Mouse (Mus musculus) midbrain, embryonic 11.5 days (tissue): ENCODE measurements at regions not wholly inside any gene's neighbourhood (a gene's known extent, or its start where the extent isn't known, plus 50 kb on each side); places are given as distances from the start of the nearest gene placed in this dataset.

Source experiments
- ATAC-seq: fragments of 200-750 bp; cut with Nextera tagmentation; 2 replicates; pipeline ENCODE4 v1.8.0; 2017; ENCODE audit warnings: moderate TSS enrichment, moderate library complexity; ENCODE audit not compliant: low FRiP score
- DNase-seq: peaks from one replicate; pipeline ENCODE4 v3.0.0; 2015; ENCODE audit warnings: low spot score; ENCODE audit errors: missing footprints
- H3K27ac ChIP-seq: fragments of 300-500 bp; sonication (generic); 2 replicates; pipeline ENCODE4 v1.5.1; 2014; ENCODE audit warnings: low read depth, low read length
- H3K27me3 ChIP-seq: fragments of 300-500 bp; sonication (generic); 2 replicates; pipeline ENCODE4 v1.6.1; 2014; ENCODE audit warnings: mild to moderate bottlenecking, low read length, moderate library complexity, mixed read lengths; ENCODE audit not compliant: control insufficient read depth, insufficient read depth
- H3K36me3 ChIP-seq: fragments of 300-500 bp; sonication (generic); 2 replicates; pipeline ENCODE4 v1.6.1; 2014; ENCODE audit warnings: mild to moderate bottlenecking, low read length, moderate library complexity, mixed read lengths; ENCODE audit not compliant: control insufficient read depth, insufficient read depth
- H3K4me1 ChIP-seq: fragments of 300-500 bp; sonication (generic); 2 replicates; pipeline ENCODE4 v1.6.1; 2014; ENCODE audit warnings: low read length; ENCODE audit not compliant: control insufficient read depth, insufficient read depth
- H3K4me2 ChIP-seq: fragments of 300-500 bp; sonication (generic); 2 replicates; pipeline ENCODE4 v1.6.1; 2014; ENCODE audit warnings: mild to moderate bottlenecking, moderate library complexity
- H3K4me3 ChIP-seq: fragments of 300-500 bp; sonication (generic); 2 replicates; pipeline ENCODE4 v1.5.1; 2014; ENCODE audit warnings: low read depth, low read length
- H3K9ac ChIP-seq: fragments of 300-500 bp; sonication (generic); 2 replicates; pipeline ENCODE4 v1.6.1; 2014; ENCODE audit warnings: low read length
- H3K9me3 ChIP-seq: fragments of 300-500 bp; sonication (generic); 2 replicates; pipeline ENCODE4 v1.6.1; 2016; ENCODE audit warnings: low read length; ENCODE audit not compliant: control insufficient read depth
- WGBS: fragments of 180-500 bp; shearing (Covaris S2); extraction: QIAGEN DNeasy Blood & Tissue Kit; methylation state at CpG from one replicate; pipeline ENCODE4 v1.1.7; 2014; 5-methylcytosine and 5-hydroxymethylcytosine counted together

DNA sequence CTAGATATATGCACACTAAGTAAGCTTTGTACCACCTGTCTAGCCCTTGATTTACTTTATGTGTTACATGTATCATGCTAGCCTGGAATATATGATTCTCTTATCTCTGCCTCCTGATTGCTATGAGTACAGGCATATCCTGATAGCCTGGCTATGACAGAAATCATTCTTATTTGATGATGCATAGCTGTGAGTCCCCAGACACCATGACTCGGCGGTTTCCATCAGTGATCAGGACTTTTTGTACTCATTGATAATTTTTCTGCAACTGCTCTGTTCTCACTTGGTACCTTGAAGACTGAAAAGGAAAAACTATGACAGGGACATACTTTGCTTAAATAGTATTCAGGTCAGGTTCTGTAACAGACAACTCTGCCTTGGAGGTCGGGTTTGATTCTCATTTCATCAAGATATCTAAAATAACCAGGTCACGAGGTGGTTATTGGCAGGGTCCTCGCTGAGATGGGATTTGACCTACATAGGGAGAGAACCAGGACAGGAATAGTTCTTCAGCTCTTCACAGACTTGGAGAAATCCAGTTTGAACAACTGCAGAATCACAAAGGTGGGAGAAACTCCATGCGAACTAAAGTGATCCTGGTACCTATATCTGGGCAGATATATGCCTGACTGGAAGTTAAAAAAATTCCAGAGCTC is 320.2 kb upstream of the Ubash3b start:
- H3K9me3 ChIP-seq: no peaks in the 10 kb centered on the region
- H3K4me3 ChIP-seq: no peak overlapping the region
- ATAC-seq: no peak
- 93% methylated on average over 6 of the region's 6 CpGs for WGBS
- DNase-seq: no peak
- no peak overlapping the region for H3K4me2 ChIP-seq
- no peak overlapping the region for H3K27ac ChIP-seq
- H3K36me3 ChIP-seq: no peaks in the 10 kb centered on the region
- H3K4me1 ChIP-seq: peaks cover 2% of the 10 kb centered on the region; the same call in 1 of the 2 replicates
- no peak overlapping the region for H3K9ac ChIP-seq
- no peaks in the 10 kb centered on the region for H3K27me3 ChIP-seq

DNA sequence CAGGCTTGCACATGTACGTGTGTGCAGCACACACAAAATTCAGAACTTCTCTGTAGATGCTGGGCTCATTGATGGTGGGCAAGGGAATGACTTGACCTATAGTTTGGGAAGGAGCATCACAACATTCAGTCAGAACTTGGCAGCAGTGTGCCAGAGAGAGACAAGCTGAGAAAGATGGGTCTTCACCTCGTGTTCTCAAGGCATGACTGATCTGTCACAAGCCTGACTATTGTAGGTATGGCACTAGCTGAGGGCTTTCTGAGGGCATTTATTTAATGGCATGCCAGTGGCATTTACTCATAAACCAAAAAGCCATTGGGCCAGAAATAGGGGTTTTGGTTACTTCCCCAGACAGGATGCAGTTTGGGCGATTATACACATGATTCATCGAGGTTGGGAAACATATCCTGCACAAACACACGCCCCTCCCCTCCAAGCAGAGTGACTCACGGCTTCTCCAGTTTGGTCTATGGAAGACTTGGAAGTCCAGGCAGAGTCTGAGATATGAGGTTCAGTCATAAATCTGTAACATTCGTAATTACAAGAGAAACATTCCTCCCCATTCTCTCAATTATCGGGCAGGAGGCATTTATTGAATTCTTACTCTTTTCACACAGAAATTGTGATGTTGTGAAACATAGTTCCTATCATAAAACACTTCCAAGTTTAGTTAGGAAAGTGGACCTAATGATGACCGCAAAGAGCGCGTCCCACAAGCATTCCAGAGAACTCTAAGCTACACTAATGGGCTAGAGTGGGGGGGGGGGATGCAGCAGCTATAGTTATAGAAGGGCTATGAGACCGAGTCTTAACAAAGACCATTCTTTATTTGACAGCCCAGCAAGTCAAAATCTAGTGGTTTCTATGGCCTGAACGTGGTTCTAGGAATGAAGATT is 318.6 kb upstream of the Ubash3b start:
- H3K9me3 ChIP-seq: no peaks in the 10 kb centered on the region
- no peak for DNase-seq
- no peak overlapping the region for H3K27ac ChIP-seq
- H3K36me3 ChIP-seq: no peaks in the 10 kb centered on the region
- H3K4me1 ChIP-seq: peaks cover 3% of the 10 kb centered on the region; the same call in 1 of the 2 replicates
- no peak overlapping the region for H3K4me2 ChIP-seq
- H3K27me3 ChIP-seq: no peaks in the 10 kb centered on the region
- ATAC-seq: no peak
- H3K4me3 ChIP-seq: no peak overlapping the region
- WGBS: 92% methylated on average over 13 of the region's 13 CpGs
- no peak overlapping the region for H3K9ac ChIP-seq

DNA sequence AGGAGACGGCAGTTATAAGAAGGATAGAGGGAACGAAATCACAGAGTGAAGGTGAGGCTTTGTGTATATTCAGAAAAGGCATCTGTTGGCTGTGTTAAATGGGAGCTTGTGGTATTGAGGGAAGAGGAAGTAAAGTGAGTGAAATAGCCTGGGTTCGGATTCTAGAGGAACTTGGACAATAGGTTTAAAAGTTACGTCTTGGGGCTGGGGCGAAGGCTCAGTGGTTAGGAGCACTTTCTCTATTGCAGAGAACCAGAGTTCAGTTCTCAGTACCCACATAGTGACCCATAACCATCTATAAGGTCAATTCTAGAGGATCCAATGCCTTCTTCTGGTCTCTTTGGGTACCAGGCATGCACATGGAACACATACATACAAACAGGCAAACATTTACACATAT is 317.6 kb upstream of the Ubash3b start:
- Histone ChIP-seq H3K9me3 (no peaks in the 10 kb centered on the region), H3K36me3 (no peaks in the 10 kb centered on the region), H3K4me1 (peaks cover 9% of the 10 kb centered on the region; the same call in 1 of the 2 replicates), H3K27me3 (no peaks in the 10 kb centered on the region), H3K9ac (no peak overlapping the region), H3K4me2 (no peak overlapping the region), H3K4me3 (no peak overlapping the region), H3K27ac (no peak overlapping the region)
- WGBS: 87% methylated on average over 5 of the region's 5 CpGs
- DNase-seq (no peak), ATAC-seq (no peak)

DNA sequence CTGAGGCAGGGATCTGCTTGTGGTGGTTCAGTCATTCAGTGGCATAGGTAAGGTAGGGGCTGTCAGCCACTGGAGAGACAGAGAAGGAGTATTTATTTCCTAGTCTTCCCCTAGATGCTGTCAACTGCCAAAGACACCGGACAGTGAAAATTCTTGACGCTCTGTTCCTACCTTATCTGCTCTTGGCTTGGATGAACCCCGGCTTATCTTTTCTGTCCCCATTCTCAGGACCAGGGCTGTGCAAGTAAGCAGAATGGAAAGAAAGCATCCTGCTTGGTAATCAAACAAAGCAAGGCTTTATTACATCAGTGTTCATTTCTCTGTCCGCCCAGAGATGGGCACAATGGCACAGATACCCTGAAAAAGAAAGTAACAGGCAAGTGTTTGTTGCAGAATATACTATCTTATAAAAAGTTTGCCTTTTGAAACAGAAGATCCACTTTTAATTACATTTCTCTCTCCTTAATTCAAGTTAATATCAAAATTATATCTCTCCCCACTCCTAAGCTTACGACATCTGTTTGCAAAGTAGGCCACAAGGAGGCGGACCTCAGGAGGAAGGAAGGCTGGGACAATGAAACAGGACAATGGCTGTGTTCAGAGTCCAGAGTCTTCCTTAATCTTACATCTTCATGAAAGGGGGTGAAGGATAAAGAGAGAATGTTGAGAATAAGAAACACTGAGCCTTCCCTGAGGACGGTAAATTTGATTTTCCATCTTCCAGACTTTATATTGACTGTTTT is 316.8 kb upstream of the Ubash3b start:
- DNase-seq (no peak), ATAC-seq (no peak)
- Histone ChIP-seq H3K4me2 (no peak overlapping the region), H3K27me3 (no peaks in the 10 kb centered on the region), H3K27ac (no peak overlapping the region), H3K4me1 (peaks cover 12% of the 10 kb centered on the region; the same call in 1 of the 2 replicates), H3K36me3 (no peaks in the 10 kb centered on the region), H3K4me3 (no peak overlapping the region), H3K9ac (no peak overlapping the region), H3K9me3 (no peaks in the 10 kb centered on the region)
- WGBS: 74% methylated on average over 7 of the region's 7 CpGs

DNA sequence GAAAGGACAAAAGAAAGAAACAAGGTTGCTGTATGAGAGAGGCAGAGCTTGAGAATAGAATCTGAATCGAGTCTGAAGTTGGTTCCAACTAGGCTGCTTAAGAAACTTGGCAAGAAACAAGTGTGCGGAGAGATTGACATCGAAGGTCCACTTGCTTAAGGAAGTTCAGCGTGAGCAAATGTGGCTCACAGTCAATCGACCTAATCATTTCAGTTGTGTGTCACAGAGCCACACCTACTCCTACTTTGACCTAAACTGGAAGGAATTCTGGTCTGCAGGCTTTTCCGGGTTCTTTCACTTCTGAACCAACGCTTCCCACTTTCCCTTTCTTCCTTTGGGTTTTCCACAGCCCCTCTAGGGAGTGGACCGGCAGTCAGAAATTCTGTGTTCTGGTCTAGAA is 313.8 kb upstream of the Ubash3b start:
- 90% methylated on average over 8 of the region's 8 CpGs for WGBS
- DNase-seq (no peak), ATAC-seq (no peak)
- Histone ChIP-seq H3K4me2 (no peak overlapping the region), H3K27ac (no peak overlapping the region), H3K36me3 (no peaks in the 10 kb centered on the region), H3K9ac (peak overlapping the region; percentile 33; the same call in 1 of the 2 replicates), H3K27me3 (no peaks in the 10 kb centered on the region), H3K9me3 (no peaks in the 10 kb centered on the region), H3K4me1 (peaks cover 12% of the 10 kb centered on the region; the same call in 1 of the 2 replicates), H3K4me3 (no peak overlapping the region)

DNA sequence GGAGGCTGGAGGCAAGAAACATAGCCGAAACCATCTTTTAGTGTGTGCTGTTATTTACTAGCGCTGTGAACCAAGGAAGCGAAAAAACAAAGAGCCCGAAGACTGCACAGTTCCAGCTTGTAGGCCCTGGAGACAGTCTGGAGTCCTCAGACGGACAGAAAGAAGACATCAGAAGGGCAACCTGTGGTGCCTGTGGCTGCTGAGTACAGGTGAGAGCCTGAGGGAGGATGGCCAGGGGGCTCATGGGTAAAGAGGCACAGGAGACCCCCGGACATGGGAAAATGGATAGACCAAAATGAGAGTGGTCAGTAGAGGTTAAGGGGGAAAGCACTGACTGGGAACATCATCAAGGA is 313.4 kb upstream of the Ubash3b start:
- H3K9ac ChIP-seq: peak overlapping the region; percentile 33; the same call in 1 of the 2 replicates
- peak overlapping the region; percentile 27; the same call in 1 of the 2 replicates for H3K4me2 ChIP-seq
- no peaks in the 10 kb centered on the region for H3K36me3 ChIP-seq
- peak; percentile 62; the same call in 1 of the 2 replicates for ATAC-seq
- H3K4me1 ChIP-seq: peaks cover 13% of the 10 kb centered on the region; the same call in 1 of the 2 replicates
- H3K9me3 ChIP-seq: no peaks in the 10 kb centered on the region
- WGBS: 64% methylated on average over 6 of the region's 6 CpGs
- DNase-seq: no peak
- H3K27ac ChIP-seq: peak overlapping the region; percentile 35; the same call in 1 of the 2 replicates
- H3K4me3 ChIP-seq: 0 out of 2 replicates have a peak overlapping the region, but pooled peaks have one; percentile 5
- H3K27me3 ChIP-seq: no peaks in the 10 kb centered on the region

DNA sequence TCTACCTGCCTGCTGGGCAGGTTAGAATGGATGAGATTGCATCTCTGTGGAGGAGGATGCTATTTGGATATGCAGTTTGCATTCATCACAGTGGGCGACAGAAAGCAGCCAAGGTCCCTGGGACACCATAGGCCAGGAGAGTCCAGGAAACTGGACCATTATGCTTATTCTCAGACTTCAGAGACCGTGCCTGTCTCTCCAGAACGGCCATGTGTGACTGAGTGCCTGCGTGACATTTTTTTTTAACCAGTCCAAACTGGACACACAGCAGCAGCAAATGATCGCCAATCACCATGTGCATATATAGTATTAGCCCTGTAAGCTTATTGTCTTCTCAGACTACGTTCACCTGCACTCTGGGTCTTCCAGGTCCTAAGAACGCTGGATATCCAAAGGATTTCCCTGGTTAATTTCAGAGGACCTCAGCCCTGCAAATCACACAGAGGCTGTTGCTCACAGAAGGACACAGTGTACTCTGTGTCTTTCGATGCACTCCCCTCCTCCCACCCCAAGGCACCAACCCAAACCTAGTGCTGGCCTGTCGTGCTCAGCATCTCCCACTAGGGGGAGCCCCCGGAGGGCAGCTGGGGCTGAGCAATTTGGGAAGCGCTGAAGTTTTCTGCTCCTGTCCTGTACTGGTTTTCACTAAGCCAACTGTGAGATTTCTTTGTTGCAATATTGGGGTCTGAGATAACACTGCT is 312.9 kb upstream of the Ubash3b start:
- Histone ChIP-seq H3K4me3 (no peak overlapping the region), H3K4me2 (no peak overlapping the region), H3K27me3 (no peaks in the 10 kb centered on the region), H3K9me3 (no peaks in the 10 kb centered on the region), H3K9ac (peak overlapping the region; percentile 33; the same call in 1 of the 2 replicates), H3K36me3 (no peaks in the 10 kb centered on the region), H3K27ac (peak overlapping the region; percentile 35), H3K4me1 (peaks cover 14% of the 10 kb centered on the region; the same call in 1 of the 2 replicates)
- WGBS: 43% methylated on average over 11 of the region's 11 CpGs
- DNase-seq: peak; percentile 99
- ATAC-seq: peak; percentile 81

DNA sequence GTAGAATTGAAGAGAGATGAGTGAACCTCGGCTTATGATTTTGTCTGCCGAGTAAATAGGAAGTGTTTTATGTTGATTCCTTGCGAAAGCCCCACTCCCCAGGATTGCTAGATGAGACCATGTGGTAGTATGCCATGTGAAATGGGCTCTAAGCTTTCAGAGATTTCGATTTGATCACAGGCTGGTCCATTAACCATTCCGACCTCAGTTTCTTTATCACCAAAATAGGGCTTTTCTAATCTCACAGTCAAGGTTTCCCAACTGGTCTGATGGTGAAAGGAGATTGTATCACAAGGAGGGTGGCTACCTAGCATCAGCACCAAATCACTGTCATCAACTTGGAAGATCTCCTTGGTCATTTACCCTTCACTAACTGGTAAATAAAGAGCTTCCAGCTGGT is 312.0 kb upstream of the Ubash3b start:
- Histone ChIP-seq H3K36me3 (no peaks in the 10 kb centered on the region), H3K4me3 (no peak overlapping the region), H3K4me1 (peaks cover 14% of the 10 kb centered on the region; the same call in 1 of the 2 replicates), H3K4me2 (no peak overlapping the region), H3K27ac (no peak overlapping the region), H3K27me3 (no peaks in the 10 kb centered on the region), H3K9me3 (no peaks in the 10 kb centered on the region), H3K9ac (no peak overlapping the region)
- DNase-seq (no peak), ATAC-seq (no peak)
- 90% methylated on average over 5 of the region's 5 CpGs for WGBS
